Mouse (Mus musculus): Measurements from ENCODE around the gene Cyp2c55.

- no peak for TF ChIP-seq CTCF (IDR thresholded peaks at IDR 0.05; ENCODE audit: low read depth, low read length)
- no peak for TF ChIP-seq POLR2A (IDR thresholded peaks at IDR 0.05; ENCODE audit: extremely low read depth, insufficient read depth, low read length)
Observed at GRCm38 (mm10) chr19:38998248-38998647, 8.6 kb upstream of the Cyp2c55 start.
